Mouse (Mus musculus) hindbrain, embryonic 16.5 days (tissue): ENCODE data around the gene Inpp4b. TPM values are rescaled to one million over a fixed set of nuclear protein-coding genes. Genes with fewer than 3 reads are reported as not detected.
"Not testable (repeated sequence)": the region's sequence is repeated elsewhere in the genome, so short reads cannot be mapped to it uniquely, and the experiment has no call there.

ENCODE experiments used
- ATAC-seq: fragments of 200-750 bp; cut with Nextera tagmentation; 2 replicates; pipeline ENCODE4 v1.8.0; 2017; ENCODE audit warnings: moderate TSS enrichment, moderate library complexity
- H3K27ac ChIP-seq: fragments of 300-500 bp; sonication (generic); 2 replicates; pipeline ENCODE4 v1.5.1; 2014; ENCODE audit warnings: low read depth, mild to moderate bottlenecking, control low read depth, low read length, moderate library complexity
- H3K27me3 ChIP-seq: fragments of 300-500 bp; sonication (generic); replicated peaks from 2 replicates; pipeline ENCODE4 v1.6.1; 2014; ENCODE audit warnings: low read length; ENCODE audit not compliant: control insufficient read depth, insufficient read depth
- H3K36me3 ChIP-seq: fragments of 300-500 bp; sonication (generic); 2 replicates; pipeline ENCODE4 v1.6.1; 2014; ENCODE audit warnings: mild to moderate bottlenecking, low read length, moderate library complexity, mixed read lengths; ENCODE audit not compliant: control insufficient read depth, insufficient read depth
- H3K4me1 ChIP-seq: fragments of 300-500 bp; sonication (generic); 2 replicates; pipeline ENCODE4 v1.6.1; 2014; ENCODE audit warnings: low read depth, low read length; ENCODE audit not compliant: control insufficient read depth, insufficient read depth
- H3K4me2 ChIP-seq: fragments of 300-500 bp; sonication (generic); 2 replicates; pipeline ENCODE4 v1.6.1; 2014; ENCODE audit warnings: mild to moderate bottlenecking, low read length, control low read depth, moderate library complexity
- H3K4me3 ChIP-seq: fragments of 300-500 bp; sonication (generic); 2 replicates; pipeline ENCODE4 v1.5.1; 2014; ENCODE audit warnings: mild to moderate bottlenecking, low read length, control low read depth, moderate library complexity
- H3K9ac ChIP-seq: fragments of 300-500 bp; sonication (generic); 2 replicates; pipeline ENCODE4 v1.6.1; 2014; ENCODE audit warnings: low read depth, mild to moderate bottlenecking, control low read depth, low read length, moderate library complexity
- H3K9me3 ChIP-seq: fragments of 300-500 bp; sonication (generic); 2 replicates; pipeline ENCODE4 v1.6.1; 2014; ENCODE audit warnings: mild to moderate bottlenecking, low read length, moderate library complexity; ENCODE audit not compliant: control insufficient read depth
- WGBS: fragments of 180-500 bp; shearing (Covaris S2); extraction: QIAGEN DNeasy Blood & Tissue Kit; methylation state at CpG from one replicate; pipeline ENCODE4 v1.1.7; 2014; 5-methylcytosine and 5-hydroxymethylcytosine counted together
- polyA plus RNA-seq: library from polyadenylated mRNA; unstranded; fragments of >200 nt; fragmentation: Nextera tagmentation; extraction: Ambion mirVana; gene quantifications from 2 replicates; pipeline ENCODE4 v1.2.1, GENCODE M21; 2015

Inpp4b gene
- polyA plus RNA-seq, 1 experiment from 2014 or later = 13.6 TPM

DNA sequence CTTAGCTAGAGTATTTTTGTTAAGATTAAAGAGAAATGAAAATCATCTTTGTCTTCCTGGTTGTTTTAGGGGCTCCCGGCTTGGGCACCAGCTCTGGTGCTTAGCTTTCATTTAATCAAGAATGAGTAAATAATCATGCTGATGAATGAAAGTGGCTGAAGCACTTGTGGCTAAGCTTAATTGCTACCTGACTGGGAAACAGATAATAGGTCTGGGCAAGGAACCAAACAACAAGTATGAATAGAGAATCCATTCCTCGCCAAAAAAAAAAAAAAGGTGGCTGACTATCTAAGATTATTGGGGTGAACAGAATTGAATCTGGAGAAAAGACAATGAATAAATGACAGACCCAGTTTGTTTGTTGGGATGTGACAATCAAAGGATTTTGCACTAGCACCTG is 663.1 kb downstream of the Inpp4b start:
- WGBS = 74% methylated on average over 2 of the region's 2 CpGs
- Histone ChIP-seq H3K9me3 (no peaks in the 10 kb centered on the region), H3K27ac (no peak overlapping the region), H3K27me3 (no peaks in the 10 kb centered on the region), H3K36me3 (no peaks in the 10 kb centered on the region), H3K4me3 (no peak overlapping the region), H3K4me1 (no peaks in the 10 kb centered on the region), H3K4me2 (no peak overlapping the region), H3K9ac (no peak overlapping the region)
- ATAC-seq = no peak

DNA sequence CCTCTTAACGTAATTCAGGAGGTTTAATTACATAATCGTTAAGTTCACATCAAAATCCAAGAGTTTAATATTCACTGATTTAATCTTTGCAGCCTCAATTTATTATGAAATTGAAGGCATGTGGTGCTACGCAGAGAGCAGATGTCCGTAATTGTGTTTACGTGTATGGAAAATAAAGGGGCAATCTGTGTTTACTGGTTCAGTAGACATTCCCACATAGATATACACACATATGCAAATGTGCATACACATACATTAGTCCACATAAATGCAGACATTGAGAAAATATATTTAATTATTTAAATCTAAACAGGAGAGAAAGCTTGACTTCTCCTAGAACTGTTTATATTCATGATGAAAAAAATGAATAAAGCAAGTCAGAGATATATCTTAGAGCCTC is 675.4 kb downstream of the Inpp4b start:
- WGBS = 60% methylated on average over 5 of the region's 5 CpGs
- Histone ChIP-seq H3K36me3 (no peaks in the 10 kb centered on the region), H3K27me3 (no peaks in the 10 kb centered on the region), H3K9ac (no peak overlapping the region), H3K4me2 (no peak overlapping the region), H3K9me3 (no peaks in the 10 kb centered on the region), H3K4me3 (no peak overlapping the region), H3K27ac (no peak overlapping the region), H3K4me1 (no peaks in the 10 kb centered on the region)
- no peak for ATAC-seq

DNA sequence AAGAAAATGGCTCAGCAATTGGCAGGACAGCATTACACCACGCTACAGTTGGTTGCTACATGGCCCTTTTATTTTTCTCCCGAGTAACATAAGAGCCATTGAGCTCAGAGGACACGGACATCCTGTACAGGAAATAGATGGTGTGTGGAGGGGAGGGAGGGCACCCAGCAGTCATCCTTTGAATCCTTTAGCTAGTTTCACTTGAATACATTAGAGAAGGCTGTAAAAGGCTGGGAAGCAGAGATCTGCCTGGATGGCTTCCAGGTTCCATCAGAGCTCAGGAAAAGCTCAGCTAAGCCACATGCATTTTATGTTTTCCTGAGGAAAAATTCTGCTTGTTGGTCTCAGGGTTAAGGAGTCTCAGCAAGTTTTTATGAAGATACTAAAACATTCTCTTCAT is 685.0 kb downstream of the Inpp4b start:
- Histone ChIP-seq H3K36me3 (no peaks in the 10 kb centered on the region), H3K9ac (no peak overlapping the region), H3K9me3 (no peaks in the 10 kb centered on the region), H3K4me3 (no peak overlapping the region), H3K4me2 (no peak overlapping the region), H3K4me1 (no peaks in the 10 kb centered on the region), H3K27ac (0 out of 2 replicates have a peak overlapping the region, but pooled peaks have one; percentile 6), H3K27me3 (no peaks in the 10 kb centered on the region)
- ATAC-seq = peak; percentile 93
- WGBS = 17% methylated on average over 3 of the region's 3 CpGs

DNA sequence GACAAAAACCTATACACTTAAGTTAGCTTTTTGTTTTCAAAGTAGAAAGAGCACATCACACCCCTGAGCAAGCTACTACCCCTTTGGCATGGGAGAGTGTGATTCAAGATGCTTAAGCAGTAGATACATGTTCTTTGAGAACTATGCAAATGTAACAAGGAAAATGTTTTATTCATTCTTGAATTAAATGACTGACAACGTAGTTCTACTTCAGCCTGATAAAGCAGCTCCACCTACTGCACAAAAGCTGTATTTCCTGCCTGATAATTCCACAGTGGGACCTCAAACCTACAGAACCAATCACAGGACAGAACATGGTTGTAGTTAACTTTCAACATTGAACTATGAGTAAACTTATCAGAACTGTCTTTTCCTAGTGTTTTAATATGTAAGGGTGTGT is 686.5 kb downstream of the Inpp4b start:
- WGBS = 7% methylated on average over 1 of the region's 1 CpGs
- Histone ChIP-seq H3K4me1 (no peaks in the 10 kb centered on the region), H3K27me3 (no peaks in the 10 kb centered on the region), H3K27ac (no peak overlapping the region), H3K36me3 (no peaks in the 10 kb centered on the region), H3K9ac (no peak overlapping the region), H3K9me3 (no peaks in the 10 kb centered on the region), H3K4me2 (no peak overlapping the region), H3K4me3 (no peak overlapping the region)
- peak; percentile 60; the same call in 1 of the 2 replicates for ATAC-seq

DNA sequence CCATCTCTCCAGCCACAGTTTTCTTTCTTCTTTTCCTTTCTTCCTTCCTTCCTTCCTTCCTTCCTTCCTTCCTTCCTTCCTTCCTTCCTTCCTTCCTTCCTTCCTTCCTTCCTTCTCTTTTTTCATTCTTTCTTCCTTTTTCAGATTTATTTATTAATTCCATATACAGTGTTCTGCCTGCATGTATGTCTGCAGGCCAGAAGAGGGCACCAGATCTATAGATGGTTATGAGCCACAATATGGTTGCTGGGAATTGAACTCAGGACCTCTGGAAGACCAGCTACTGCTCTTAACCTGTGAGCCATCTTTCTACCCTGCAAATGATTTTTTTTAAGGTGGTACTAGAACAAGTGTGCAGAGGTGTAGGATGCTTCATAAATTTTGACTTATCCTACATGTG is 689.7 kb downstream of the Inpp4b start:
- H3K27ac ChIP-seq, ATAC-seq: not testable (repeated sequence)

DNA sequence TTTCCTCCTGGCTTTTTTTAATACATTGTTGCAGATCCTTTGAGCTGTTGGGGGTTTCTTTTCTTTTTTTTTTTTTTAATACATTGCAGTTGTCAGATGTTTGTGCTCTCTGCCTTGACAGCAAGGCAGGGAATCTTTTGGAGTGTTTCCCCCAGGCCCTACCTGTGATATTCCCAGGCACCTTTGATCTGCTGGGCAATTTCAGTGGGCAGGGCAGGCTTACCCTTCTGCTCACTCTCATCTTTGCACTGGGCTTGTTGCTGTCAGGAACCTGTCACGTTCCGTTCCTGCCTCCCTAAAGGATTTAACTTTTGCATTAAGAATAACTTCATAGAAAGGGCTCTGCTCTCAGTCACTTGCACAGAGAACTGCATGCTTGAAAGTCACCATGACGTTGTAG is 711.7 kb downstream of the Inpp4b start:
- Histone ChIP-seq H3K4me2 (no peak overlapping the region), H3K27ac (no peak overlapping the region), H3K9me3 (no peaks in the 10 kb centered on the region), H3K4me1 (no peaks in the 10 kb centered on the region), H3K9ac (no peak overlapping the region), H3K36me3 (no peaks in the 10 kb centered on the region), H3K4me3 (no peak overlapping the region), H3K27me3 (no peaks in the 10 kb centered on the region)
- ATAC-seq = no peak
- 75% methylated on average over 3 of the region's 3 CpGs for WGBS

More for the DNA sequence above, 689.7 kb downstream of the Inpp4b start:
- H3K4me3 ChIP-seq, H3K27me3 ChIP-seq, H3K4me2 ChIP-seq, H3K36me3 ChIP-seq, H3K9me3 ChIP-seq, H3K9ac ChIP-seq, H3K4me1 ChIP-seq: not testable (repeated sequence)

DNA sequence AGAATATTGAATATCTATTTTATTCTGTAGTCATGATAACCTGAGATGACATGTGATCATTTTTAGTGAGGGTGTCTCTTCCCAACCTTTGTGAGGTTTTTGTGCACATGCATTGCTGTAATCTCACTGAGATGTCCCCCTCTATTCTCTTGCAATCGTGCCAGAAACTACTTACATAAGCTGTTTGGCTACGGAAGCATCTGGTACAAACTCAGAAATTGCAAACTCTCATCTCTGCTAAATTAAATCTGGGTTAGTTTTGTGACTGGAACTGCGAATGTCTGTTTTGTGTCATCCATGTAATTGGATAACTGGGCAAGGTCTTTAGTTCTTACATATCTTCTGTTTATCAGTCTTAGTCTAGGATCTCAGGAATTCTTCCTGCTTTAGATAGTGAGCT is 725.3 kb downstream of the Inpp4b start:
- Histone ChIP-seq H3K4me3 (no peak overlapping the region), H3K4me1 (no peaks in the 10 kb centered on the region), H3K27ac (no peak overlapping the region), H3K9me3 (no peaks in the 10 kb centered on the region), H3K27me3 (no peaks in the 10 kb centered on the region), H3K36me3 (no peaks in the 10 kb centered on the region), H3K9ac (no peak overlapping the region), H3K4me2 (no peak overlapping the region)
- no peak for ATAC-seq
- WGBS = 83% methylated on average over 3 of the region's 3 CpGs

DNA sequence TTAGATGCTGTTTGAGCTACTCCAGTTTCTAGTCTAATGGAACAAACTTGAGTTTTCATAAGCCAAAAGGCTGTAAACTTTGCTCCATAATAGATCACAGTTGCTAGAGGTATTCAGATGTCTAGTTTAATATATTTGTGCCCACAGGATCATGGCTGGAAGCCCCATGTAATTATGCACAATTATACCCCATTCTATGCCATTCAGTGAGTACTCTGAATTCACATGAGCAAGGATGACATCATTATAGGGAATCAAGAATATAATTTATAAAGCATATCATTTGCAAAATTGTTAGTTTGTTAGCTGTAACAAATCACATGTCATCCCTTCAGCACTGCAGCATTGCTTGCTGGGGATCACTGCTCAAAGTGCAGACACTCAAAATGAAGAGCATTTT is 736.9 kb downstream of the Inpp4b start:
- no peak for ATAC-seq
- H3K9me3 ChIP-seq = no peaks in the 10 kb centered on the region

DNA sequence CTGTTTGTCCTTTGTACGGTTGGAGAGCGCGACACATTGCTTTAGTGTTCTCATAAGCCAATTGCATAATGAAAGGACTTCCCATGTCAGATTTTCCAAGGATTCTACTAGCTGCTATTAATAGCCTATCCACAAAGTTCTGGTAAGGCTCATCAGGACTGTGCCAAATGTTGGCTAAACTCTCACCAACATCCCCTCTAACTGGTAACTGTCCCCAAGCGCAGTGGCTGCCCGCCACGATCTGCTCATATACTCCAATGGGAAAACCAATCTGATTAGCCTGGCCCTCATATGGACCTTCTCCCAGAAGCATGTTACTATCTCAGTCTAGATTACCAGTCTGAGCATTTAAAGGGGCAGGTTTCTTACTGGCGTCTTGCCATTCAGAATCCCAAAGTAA is 744.3 kb downstream of the Inpp4b start:
- H3K27ac ChIP-seq, H3K36me3 ChIP-seq, ATAC-seq, H3K4me2 ChIP-seq, H3K27me3 ChIP-seq, H3K4me1 ChIP-seq, H3K9me3 ChIP-seq, H3K9ac ChIP-seq, H3K4me3 ChIP-seq: not testable (repeated sequence)
- WGBS = 99% methylated on average over 7 of the region's 7 CpGs

More for the DNA sequence above, 736.9 kb downstream of the Inpp4b start:
- H3K4me3 ChIP-seq = no peak overlapping the region
- H3K4me2 ChIP-seq = no peak overlapping the region
- no peaks in the 10 kb centered on the region for H3K36me3 ChIP-seq
- no peaks in the 10 kb centered on the region for H3K4me1 ChIP-seq
- no peak overlapping the region for H3K27ac ChIP-seq
- no peak overlapping the region for H3K9ac ChIP-seq
- no peaks in the 10 kb centered on the region for H3K27me3 ChIP-seq

DNA sequence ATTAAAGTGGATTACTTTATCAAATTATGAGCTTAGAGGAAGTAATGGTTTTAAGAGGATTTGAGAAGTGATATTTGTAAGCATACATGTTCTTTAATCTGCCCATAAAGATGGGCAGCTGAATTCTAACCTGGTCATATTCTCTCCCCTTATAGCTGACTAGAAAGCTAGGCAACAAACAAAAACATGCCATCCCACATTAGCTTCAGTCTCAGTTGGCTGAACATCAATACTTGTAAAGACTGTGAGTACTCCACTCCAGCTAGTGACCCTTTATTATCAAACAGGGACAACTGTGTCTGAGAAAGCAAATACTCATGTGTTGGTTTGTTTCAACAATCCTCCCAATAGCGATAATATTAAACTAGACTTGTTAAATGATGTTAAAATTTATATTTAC is 748.5 kb downstream of the Inpp4b start:
- WGBS = 81% methylated on average over 1 of the region's 1 CpGs
- no peak overlapping the region for H3K27ac ChIP-seq
- no peaks in the 10 kb centered on the region for H3K36me3 ChIP-seq
- ATAC-seq = no peak
- H3K4me3 ChIP-seq = no peak overlapping the region
- H3K27me3 ChIP-seq = no peaks in the 10 kb centered on the region
- H3K9ac ChIP-seq = no peak overlapping the region
- no peaks in the 10 kb centered on the region for H3K4me1 ChIP-seq
- 0 out of 2 replicates have a peak, but pooled peaks cover 3% of the 10 kb centered on the region for H3K9me3 ChIP-seq
- no peak overlapping the region for H3K4me2 ChIP-seq
